Mouse (Mus musculus) kidney, adult 2 months (tissue): ENCODE measurements around the gene Lyg1.

Experiments used
- CTCF ChIP-seq: fragments of 200-500 bp; conservative IDR thresholded peaks from 2 replicates; pipeline ENCODE4 v1.5.1; 2011; ENCODE audit warnings: low read depth, mild to moderate bottlenecking, control low read depth, low read length, moderate library complexity, mixed read lengths; ENCODE audit not compliant: insufficient read depth, insufficient read length
- POLR2A ChIP-seq: fragments of 200-500 bp; IDR thresholded peaks from one replicate; pipeline ENCODE4 v1.6.1; 2011; ENCODE audit warnings: low read depth, low read length, control low read depth

GRCm38 (mm10) chr1:38000844-38001243 is 43.3 kb upstream of the Lyg1 start:
- TF ChIP-seq CTCF (no peak), POLR2A (no peak)
